Mouse (Mus musculus) heart, adult 2 months (tissue): ENCODE measurements around the gene Insm2.
"Not testable (repeated sequence)": the region's sequence is repeated elsewhere in the genome, so short reads cannot be mapped to it uniquely, and the experiment has no call there.

ENCODE experiments used
- CTCF ChIP-seq: fragments of 200-600 bp; IDR thresholded peaks from 2 replicates; pipeline ENCODE4 v1.8.1; 2022; ENCODE audit warnings: antibody characterized with exemption, mild to moderate bottlenecking, moderate library complexity
- EP300 ChIP-seq: fragments of 200-500 bp; IDR thresholded peaks from 2 replicates; pipeline ENCODE4 v1.6.1; 2011; ENCODE audit warnings: low read depth, low read length, control low read depth; ENCODE audit not compliant: insufficient read depth
- POLR2A ChIP-seq: fragments of 200-500 bp; IDR thresholded peaks from 2 replicates; pipeline ENCODE4 v1.6.1; 2011; ENCODE audit warnings: mild to moderate bottlenecking, low read depth, low read length, control low read depth; ENCODE audit not compliant: insufficient read depth

DNA sequence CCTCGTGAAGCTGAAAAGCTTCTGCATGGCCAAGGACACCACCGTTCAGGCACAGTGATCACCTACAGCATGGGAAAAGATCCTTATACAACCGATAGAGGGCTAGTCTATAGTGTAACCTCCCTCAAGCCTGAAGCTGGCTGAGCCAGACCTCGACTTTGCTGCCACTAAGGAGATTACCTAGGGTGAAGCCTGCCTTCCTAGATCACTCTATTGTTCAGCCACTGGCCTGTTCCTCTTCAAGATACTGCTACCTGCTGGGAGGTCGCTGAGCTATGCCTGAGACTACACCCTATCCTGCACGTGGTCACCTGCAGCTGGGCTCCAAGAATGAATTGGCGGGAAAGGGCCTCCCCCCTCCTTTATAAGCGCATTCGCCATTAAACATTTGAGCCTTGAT lies 12.3 kb upstream of the Insm2 start:
- not testable (repeated sequence) for TF ChIP-seq CTCF, POLR2A, EP300
